Mouse (Mus musculus): ENCODE measurements around the gene Sprr2a2.
"Not testable (repeated sequence)": the region's sequence is repeated elsewhere in the genome, so short reads cannot be mapped to it uniquely, and the experiment has no call there.

GRCm38 (mm10) chr3:92215569-92215968 lies at the start of gene Sprr2a2, which contains the start of gene Sprr2a1:
- not testable (repeated sequence) for TF ChIP-seq POLR2A (IDR thresholded peaks at IDR 0.05; ENCODE audit: borderline replicate concordance, control insufficient read depth, low read depth, low read length); CTCF (IDR thresholded peaks at IDR 0.05; ENCODE audit: control insufficient read depth, insufficient read depth, low read length)

Measured in bone marrow, adult 2 months (tissue).